Mouse (Mus musculus) cerebellum, adult 2 months (tissue): ENCODE data around the gene 4921536K21Rik.
"Not testable (repeated sequence)": the region's sequence is repeated elsewhere in the genome, so short reads cannot be mapped to it uniquely, and the experiment has no call there.

Source experiments
- CTCF ChIP-seq: fragments of 200-500 bp; IDR thresholded peaks from 2 replicates; pipeline ENCODE4 v1.5.1; 2011; ENCODE audit warnings: low read depth, mild to moderate bottlenecking, control low read depth, low read length, moderate library complexity, borderline replicate concordance; ENCODE audit not compliant: insufficient read depth
- POLR2A ChIP-seq: fragments of 200-500 bp; IDR thresholded peaks from 2 replicates; pipeline ENCODE4 v1.6.1; 2011; ENCODE audit warnings: low read length, control low read depth, borderline replicate concordance; ENCODE audit not compliant: insufficient read depth

DNA sequence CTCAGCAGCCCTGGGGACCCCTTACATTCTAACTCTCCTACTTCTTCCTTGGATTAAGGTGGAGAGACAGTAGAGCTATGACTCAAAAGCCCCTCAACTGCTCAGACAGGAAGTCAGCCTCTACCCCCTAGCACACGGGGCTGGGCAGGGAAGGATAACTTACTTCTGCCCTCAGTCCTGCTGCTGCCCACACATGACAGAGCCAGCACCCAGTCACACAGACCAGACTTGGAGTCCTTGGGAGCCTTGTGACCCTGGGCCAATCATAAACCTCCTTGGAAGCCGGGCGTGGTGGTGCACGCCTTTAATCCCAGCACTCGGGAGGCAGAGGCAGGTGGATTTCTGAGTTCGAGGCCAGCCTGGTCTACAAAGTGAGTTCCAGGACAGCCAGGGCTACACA is 16.5 kb upstream of the 4921536K21Rik start:
- TF ChIP-seq CTCF, POLR2A: not testable (repeated sequence)
